In the genomic region with DNA sequence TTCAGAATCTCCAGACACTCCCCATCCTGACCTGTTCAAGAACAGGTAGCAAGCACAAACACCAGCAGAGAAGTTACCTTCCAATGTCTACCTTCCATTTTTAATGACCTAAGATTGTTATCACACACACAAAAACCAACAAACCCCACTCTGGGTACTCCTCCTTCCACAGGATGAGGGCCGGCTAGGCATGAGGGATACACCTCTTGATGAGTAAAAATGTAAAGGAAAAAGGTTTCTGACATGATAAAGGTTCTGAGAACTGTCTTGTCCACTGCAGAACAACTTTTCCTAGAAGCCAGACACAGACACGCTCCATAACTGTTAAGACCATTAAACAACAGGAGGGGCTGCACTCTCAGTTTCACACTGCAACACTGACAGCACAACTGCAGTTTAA, we compare ENCODE assay signal across 9 mouse cellular contexts. TPM values are rescaled to one million over a fixed set of nuclear protein-coding genes. Genes with fewer than 3 reads are reported as not detected.
DNase-seq lines count a peak whose midpoint lies in the region; ATAC-seq and TF ChIP-seq lines count a peak whose summit lies in the region.
"Had no signal": no experiment of that assay in that cellular context is flagged by ENCODE, and none has a peak within 500 bp of the region (broad histone marks: within the 10 kb centered on the region; RNA-seq: fewer than 3 reads in every experiment).

No protein-coding gene starts in this region.

- H3K4me2 ChIP-seq in limb, embryonic 15.5 days = peak overlapping the region; percentile 30

- no peaks in the 10 kb centered on the region for H3K27me3 ChIP-seq in limb, embryonic 15.5 days

- WGBS in lung, adult 2 months = 63% methylated on average over 2 of the region's 2 CpGs
- 69% methylated on average over 2 of the region's 2 CpGs for WGBS in limb, embryonic 15.5 days

- no peak for TF ChIP-seq CTCF in lung, adult 2 months (IDR thresholded peaks at IDR 0.05; ENCODE audit: insufficient read depth, low read length)

- no peak overlapping the region for H3K27ac ChIP-seq in limb, embryonic 15.5 days

- H3K4me1 ChIP-seq in lung, adult 2 months (ENCODE audit: control insufficient read depth, insufficient read depth, low read length) = peaks cover 3% of the 10 kb centered on the region
- H3K4me1 ChIP-seq in limb, embryonic 15.5 days = peaks cover 7% of the 10 kb centered on the region; the same call in 1 of the 2 replicates

- no peak for ATAC-seq in cerebellum, adult (ENCODE audit: insufficient number of reproducible peaks, low FRiP score, low TSS enrichment)
- no peak for ATAC-seq in limb, embryonic 15.5 days (ENCODE audit: insufficient number of reproducible peaks, low FRiP score, low TSS enrichment, low read depth)
- ATAC-seq in megakaryocyte-erythroid progenitor cell, adult 5-6 weeks (replicated peaks; ENCODE audit: low FRiP score, low TSS enrichment, poor library complexity, severe bottlenecking) = no peak

- no peaks in the 10 kb centered on the region for H3K36me3 ChIP-seq in limb, embryonic 15.5 days

- peak overlapping the region; percentile 30 for H3K4me3 ChIP-seq in lung, adult 2 months (replicated peaks; ENCODE audit: extremely low read depth, low read depth, low read length)
- peak overlapping the region; percentile 12; the same call in 1 of the 2 replicates for H3K4me3 ChIP-seq in limb, embryonic 15.5 days

- no peaks in the 10 kb centered on the region for H3K9me3 ChIP-seq in limb, embryonic 15.5 days

- H3K9ac ChIP-seq in limb, embryonic 15.5 days = no peak overlapping the region

- TF ChIP-seq POLR2A in lung, adult 2 months (IDR thresholded peaks at IDR 0.05; ENCODE audit: borderline replicate concordance, extremely low read depth, low read depth, low read length) = no peak

- peak; percentile 52 for DNase-seq in cerebellum, adult 9-10 months
- no peak for DNase-seq in lung, adult 2 months
- DNase-seq in lung, adult 18-20 months = no peak
- DNase-seq in retina, embryonic 14.5 days (ENCODE audit: low spot score) = peak; percentile 25
- DNase-seq in adrenal gland, postnatal 14 days = no peak
- DNase-seq: kidney, adult 8-10 months had no signal

RNA-seq across cellular contexts. Expression of a gene that starts 3.7 kb away (rescaled TPM):
- 52.6 and 60.7 TPM in 2 replicates for polyA plus RNA-seq in lung, adult 2 months (2012; rRNA removed)
- polyA plus RNA-seq in limb, embryonic 15.5 days (2015; fragmentation: Nextera tagmentation; extraction: Ambion mirVana) = 20.1 and 23.6 TPM in 2 replicates
- 27.9 and 35.0 TPM in 2 replicates for total RNA-seq in megakaryocyte-erythroid progenitor cell, adult 5-6 weeks (2014; fragmentation: Nextera tagmentation)
- 57.6 and 66.1 TPM in 2 replicates for total RNA-seq in megakaryocyte-erythroid progenitor cell, adult 5-6 weeks (2017)
- total RNA-seq in adrenal gland, postnatal 14 days (2021) = 19.8 and 24.6 TPM in 2 replicates

Comparison
In these comparisons a context has a peak if more than half of its experiments do, and no peak if none do; other contexts are left out.
1. DNase-seq: peak in cerebellum, adult 9-10 months (single experiment) and retina, embryonic 14.5 days (single experiment); none in lung, adult 2 months (single experiment), lung, adult 18-20 months (0 of 2) and adrenal gland, postnatal 14 days (single experiment).